19 mouse cellular contexts compared by ENCODE assay signal in genomic region chr15:51409791-51410308, GRCm38 (mm10).
A peak's percentile ranks its signal among the peaks of the same experiment; 100 is the strongest.
DNase-seq lines count a peak whose midpoint lies in the region; ATAC-seq and TF ChIP-seq lines count a peak whose summit lies in the region.
"Had no signal": no experiment of that assay in that cellular context is flagged by ENCODE, and none has a peak within 500 bp of the region (broad histone marks: within the 10 kb centered on the region; RNA-seq: fewer than 3 reads in every experiment).

No protein-coding gene starts in this region.

- H3K9ac ChIP-seq in limb, embryonic 14.5 days (ENCODE audit: low read depth, low read length, severe bottlenecking), result no peak overlapping the region
- no peak overlapping the region for H3K9ac ChIP-seq in lung, embryonic 16.5 days (ENCODE audit: low read length)
- H3K9ac ChIP-seq: embryonic facial prominence, embryonic 13.5 days; forebrain, embryonic 13.5 days; forebrain, embryonic 15.5 days; forebrain, postnatal 0 days had no signal

- ATAC-seq in limb, embryonic 14.5 days (ENCODE audit: low FRiP score, low read depth), result no peak
- ATAC-seq in lung, embryonic 16.5 days (ENCODE audit: low read depth), result peak; percentile 76
- ATAC-seq: activated CD4-positive, CD25-positive, alpha-beta regulatory T cell, adult 4 months; forebrain, embryonic 13.5 days; forebrain, embryonic 15.5 days; forebrain, postnatal 0 days; Patski had no signal

- peak; percentile 8 for DNase-seq in limb, embryonic 14.5 days (ENCODE audit: low spot score)
- no peak for DNase-seq in limb, embryonic 10.5 days (ENCODE audit: low spot score)
- no peak for DNase-seq in lung, postnatal 36 days
- DNase-seq in heart, postnatal 14 days, result no peak
- DNase-seq: adrenal gland, adult 8-10 months; adrenal gland, postnatal 14 days; adrenal gland, postnatal 36 days; cerebellum, adult 11-12 months; cerebellum, adult 2 months; cerebellum, adult 9-10 months; cerebellum, postnatal 10 days; cerebellum, postnatal 25 days; forebrain, postnatal 0 days had no signal

- H3K27me3 ChIP-seq in limb, embryonic 14.5 days (ENCODE audit: control insufficient read depth, insufficient read depth, low read length), result no peaks in the 10 kb centered on the region
- no peaks in the 10 kb centered on the region for H3K27me3 ChIP-seq in limb, embryonic 10.5 days (ENCODE audit: low read depth, poor library complexity, severe bottlenecking)
- H3K27me3 ChIP-seq in lung, embryonic 16.5 days (ENCODE audit: control insufficient read depth, insufficient read depth, low read depth, low read length), result no peaks in the 10 kb centered on the region
- H3K27me3 ChIP-seq: embryonic facial prominence, embryonic 13.5 days; forebrain, embryonic 13.5 days; forebrain, embryonic 15.5 days; Patski had no signal

- no peak overlapping the region for H3K27ac ChIP-seq in limb, embryonic 14.5 days (replicated peaks; ENCODE audit: low read depth, low read length)
- H3K27ac ChIP-seq in limb, embryonic 10.5 days, result no peak overlapping the region
- H3K27ac ChIP-seq in lung, embryonic 16.5 days (ENCODE audit: low read length), result no peak overlapping the region
- H3K27ac ChIP-seq: embryonic facial prominence, embryonic 13.5 days; forebrain, embryonic 13.5 days; forebrain, embryonic 15.5 days had no signal

- intact Hi-C loops in heart, postnatal 14 days (cut with DNase I), result no loop called here

- TF ChIP-seq POLR2A in limb, embryonic 14.5 days (IDR thresholded peaks at IDR 0.05; ENCODE audit: borderline replicate concordance, extremely low read depth, insufficient read depth, insufficient read length), result no peak

- no peaks in the 10 kb centered on the region for H3K4me1 ChIP-seq in limb, embryonic 14.5 days (ENCODE audit: control insufficient read depth, insufficient read depth, low read length)
- H3K4me1 ChIP-seq in limb, embryonic 10.5 days, result no peaks in the 10 kb centered on the region
- no peaks in the 10 kb centered on the region for H3K4me1 ChIP-seq in lung, embryonic 16.5 days (replicated peaks; ENCODE audit: control insufficient read depth, insufficient read depth, low read length)
- H3K4me1 ChIP-seq: embryonic facial prominence, embryonic 13.5 days; forebrain, embryonic 13.5 days; forebrain, embryonic 15.5 days had no signal

- no peaks in the 10 kb centered on the region for H3K9me3 ChIP-seq in limb, embryonic 14.5 days (ENCODE audit: control insufficient read depth, low read length)
- no peaks in the 10 kb centered on the region for H3K9me3 ChIP-seq in limb, embryonic 10.5 days (replicated peaks)
- H3K9me3 ChIP-seq in lung, embryonic 16.5 days (ENCODE audit: control insufficient read depth, low read length), result no peaks in the 10 kb centered on the region
- H3K9me3 ChIP-seq: embryonic facial prominence, embryonic 13.5 days; forebrain, embryonic 13.5 days; forebrain, embryonic 15.5 days had no signal

- no peaks in the 10 kb centered on the region for H3K36me3 ChIP-seq in limb, embryonic 14.5 days (ENCODE audit: control insufficient read depth, insufficient read depth, low read length)
- no peaks in the 10 kb centered on the region for H3K36me3 ChIP-seq in limb, embryonic 10.5 days
- H3K36me3 ChIP-seq in lung, embryonic 16.5 days (ENCODE audit: control insufficient read depth, insufficient read depth, low read length), result no peaks in the 10 kb centered on the region
- H3K36me3 ChIP-seq: embryonic facial prominence, embryonic 13.5 days; forebrain, embryonic 15.5 days had no signal

- H3K4me2 ChIP-seq in limb, embryonic 14.5 days (replicated peaks; ENCODE audit: low read depth, low read length, severe bottlenecking), result no peak overlapping the region
- H3K4me2 ChIP-seq in lung, embryonic 16.5 days (ENCODE audit: low read depth, low read length), result no peak overlapping the region
- H3K4me2 ChIP-seq: embryonic facial prominence, embryonic 13.5 days; forebrain, embryonic 13.5 days; forebrain, embryonic 15.5 days had no signal

- 76% methylated on average over 6 of the region's 6 CpGs for WGBS in limb, embryonic 14.5 days
- WGBS in limb, embryonic 10.5 days, result 82% methylated on average over 6 of the region's 6 CpGs
- 28% methylated on average over 6 of the region's 6 CpGs for WGBS in lung, embryonic 16.5 days

- no peak overlapping the region for H3K4me3 ChIP-seq in limb, embryonic 14.5 days (replicated peaks; ENCODE audit: low read length)
- no peak overlapping the region for H3K4me3 ChIP-seq in limb, embryonic 10.5 days
- no peak overlapping the region for H3K4me3 ChIP-seq in lung, embryonic 16.5 days (ENCODE audit: low read length)
- H3K4me3 ChIP-seq: embryonic facial prominence, embryonic 13.5 days; forebrain, embryonic 13.5 days; forebrain, embryonic 15.5 days had no signal
